Mouse (Mus musculus) liver, embryonic 12.5 days (tissue): Measurements from ENCODE around the gene Abcd4. TPM values are rescaled to one million over a fixed set of nuclear protein-coding genes. Genes with fewer than 3 reads are reported as not detected.

Experiments
- ATAC-seq: fragments of 200-750 bp; cut with Nextera tagmentation; 2 replicates; pipeline ENCODE4 v1.8.0; 2017; ENCODE audit warnings: moderate number of reproducible peaks, mild to moderate bottlenecking, moderate library complexity
- H3K27ac ChIP-seq: fragments of 300-500 bp; sonication (generic); 2 replicates; pipeline ENCODE4 v1.5.1; 2016; ENCODE audit warnings: mild to moderate bottlenecking
- H3K27me3 ChIP-seq: fragments of 300-500 bp; sonication (generic); replicated peaks from 2 replicates; pipeline ENCODE4 v1.6.1; 2016; ENCODE audit warnings: mild to moderate bottlenecking, moderate library complexity
- H3K36me3 ChIP-seq: fragments of 300-500 bp; sonication (generic); 2 replicates; pipeline ENCODE4 v1.6.1; 2016; ENCODE audit warnings: mild to moderate bottlenecking, moderate library complexity
- H3K4me1 ChIP-seq: fragments of 300-500 bp; sonication (generic); 2 replicates; pipeline ENCODE4 v1.6.1; 2016
- H3K4me2 ChIP-seq: fragments of 300-500 bp; sonication (generic); 2 replicates; pipeline ENCODE4 v1.6.1; 2016; ENCODE audit warnings: mild to moderate bottlenecking, moderate library complexity
- H3K4me3 ChIP-seq: fragments of 300-500 bp; sonication (generic); 2 replicates; pipeline ENCODE4 v1.5.1; 2016; ENCODE audit warnings: mild to moderate bottlenecking, moderate library complexity
- H3K9ac ChIP-seq: fragments of 300-500 bp; sonication (generic); 2 replicates; pipeline ENCODE4 v1.6.1; 2016; ENCODE audit warnings: mild to moderate bottlenecking, moderate library complexity
- H3K9me3 ChIP-seq: fragments of 300-500 bp; sonication (generic); replicated peaks from 2 replicates; pipeline ENCODE4 v1.6.1; 2016; ENCODE audit warnings: mild to moderate bottlenecking, moderate library complexity
- WGBS: fragments of 180-500 bp; shearing (Covaris S2); methylation state at CpG from one replicate; pipeline ENCODE4 v1.1.7; 2016; ENCODE audit not compliant: insufficient replicate concordance; 5-methylcytosine and 5-hydroxymethylcytosine counted together
- polyA plus RNA-seq: library from polyadenylated mRNA; unstranded; fragments of >200 nt; fragmentation: Nextera tagmentation; extraction: Ambion mirVana; gene quantifications from 2 replicates; pipeline ENCODE4 v1.2.1, GENCODE M21; 2016

Gene Abcd4
- polyA plus RNA-seq, 1 experiment from 2014 or later: 5.6 TPM

DNA sequence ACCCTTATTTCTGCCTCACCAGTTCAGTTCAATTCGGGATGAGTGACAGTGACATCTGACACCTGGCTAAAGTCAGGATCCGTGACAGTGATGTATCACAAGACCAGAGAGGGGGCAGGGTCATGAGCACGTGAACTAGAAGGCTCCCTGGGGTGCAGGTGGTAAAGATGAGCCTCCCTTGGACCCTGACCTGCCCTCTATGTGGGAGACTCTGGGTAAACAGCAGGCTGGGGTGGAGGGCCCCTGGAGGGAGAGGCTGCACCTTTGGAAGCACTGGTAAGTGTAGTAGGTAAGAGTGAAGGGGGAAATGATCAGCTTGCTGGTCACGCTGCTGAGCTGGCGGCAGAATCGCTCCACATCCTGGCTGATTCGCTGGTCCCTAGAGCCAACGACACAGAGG, 4.7 kb downstream of the Abcd4 start:
- ATAC-seq: no peak
- H3K27ac ChIP-seq: no peak overlapping the region
- WGBS: 72% methylated on average over 8 of the region's 8 CpGs
- H3K4me1 ChIP-seq: peaks cover 7% of the 10 kb centered on the region
- H3K36me3 ChIP-seq: 0 out of 2 replicates have a peak, but pooled peaks cover 4% of the 10 kb centered on the region
- no peak overlapping the region for H3K9ac ChIP-seq
- no peak overlapping the region for H3K4me3 ChIP-seq
- no peak overlapping the region for H3K4me2 ChIP-seq
- no peaks in the 10 kb centered on the region for H3K9me3 ChIP-seq
- no peaks in the 10 kb centered on the region for H3K27me3 ChIP-seq

DNA sequence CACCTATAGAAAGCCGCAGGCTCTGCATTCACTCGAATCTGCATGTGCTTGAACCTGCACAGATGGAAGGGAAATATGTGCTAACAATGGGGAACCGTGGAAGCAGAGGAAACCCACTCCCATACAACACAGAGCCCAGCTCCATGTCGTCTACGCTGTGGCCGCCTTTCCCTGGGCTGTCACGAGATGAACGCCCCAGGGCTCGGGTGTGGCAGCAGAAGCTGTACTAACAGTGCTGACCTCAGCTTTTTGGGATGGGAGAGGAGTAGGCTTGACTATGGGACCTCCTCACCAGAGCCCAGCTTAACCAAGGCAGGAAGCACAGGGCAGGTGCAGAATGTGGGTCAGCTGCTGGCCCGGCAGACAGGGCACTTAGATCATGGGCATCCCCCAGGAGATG, 5.5 kb downstream of the Abcd4 start:
- no peak overlapping the region for H3K9ac ChIP-seq
- no peaks in the 10 kb centered on the region for H3K9me3 ChIP-seq
- 0 out of 2 replicates have a peak, but pooled peaks cover 6% of the 10 kb centered on the region for H3K36me3 ChIP-seq
- ATAC-seq: no peak
- H3K27me3 ChIP-seq: no peaks in the 10 kb centered on the region
- no peak overlapping the region for H3K4me3 ChIP-seq
- H3K4me1 ChIP-seq: peaks cover 3% of the 10 kb centered on the region
- H3K4me2 ChIP-seq: no peak overlapping the region
- WGBS: 69% methylated on average over 10 of the region's 10 CpGs
- no peak overlapping the region for H3K27ac ChIP-seq

DNA sequence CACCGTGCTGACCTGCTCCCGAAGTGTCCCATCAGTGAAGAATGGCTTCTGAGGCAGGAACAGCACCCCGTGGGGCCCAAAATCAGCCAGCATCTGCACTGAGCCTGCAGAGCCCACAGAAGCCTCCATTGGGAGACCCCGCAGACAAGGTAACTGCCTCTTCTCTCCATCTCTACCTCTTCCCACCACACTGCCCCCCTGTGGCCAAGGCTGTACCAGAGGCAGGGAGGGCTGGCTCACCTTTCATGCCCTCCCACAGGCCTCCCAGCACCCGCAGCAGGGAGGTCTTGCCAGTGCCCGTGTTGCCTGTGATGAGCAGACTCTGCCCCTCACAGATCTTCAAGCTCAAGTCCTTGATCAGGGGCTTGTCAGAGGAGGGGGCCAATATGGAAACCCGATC, 11.4 kb downstream of the Abcd4 start:
- H3K27ac ChIP-seq: no peak overlapping the region
- 69% methylated on average over 7 of the region's 7 CpGs for WGBS
- no peak for ATAC-seq
- no peak overlapping the region for H3K4me2 ChIP-seq
- peaks cover 6% of the 10 kb centered on the region; the same call in 1 of the 2 replicates for H3K36me3 ChIP-seq
- H3K9me3 ChIP-seq: no peaks in the 10 kb centered on the region
- H3K4me1 ChIP-seq: no peaks in the 10 kb centered on the region
- no peak overlapping the region for H3K9ac ChIP-seq
- no peak overlapping the region for H3K4me3 ChIP-seq
- 0 out of 2 replicates have a peak, but pooled peaks cover under 1% of the 10 kb centered on the region for H3K27me3 ChIP-seq

DNA sequence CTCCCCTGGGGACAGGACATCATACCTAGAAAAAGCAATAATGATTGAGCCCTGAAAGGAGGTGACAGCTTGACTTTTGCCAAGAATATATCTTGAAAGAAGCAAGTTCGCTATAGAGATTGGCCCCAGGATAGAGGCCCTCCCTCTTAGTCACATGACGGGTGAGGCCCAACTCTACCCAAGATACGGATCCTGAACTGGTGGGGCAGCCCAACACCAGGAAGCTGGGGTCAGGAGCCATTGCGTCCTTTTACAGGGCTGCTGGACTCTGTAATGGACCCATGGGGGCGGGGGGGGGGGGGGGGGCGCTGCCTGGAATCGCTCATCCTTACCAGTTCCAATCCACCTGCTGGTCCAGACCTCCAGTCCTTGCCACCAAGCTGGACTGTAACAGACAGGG, 13.2 kb downstream of the Abcd4 start:
- no peak for ATAC-seq
- H3K27me3 ChIP-seq: peaks cover 8% of the 10 kb centered on the region; the same call in 1 of the 2 replicates
- H3K27ac ChIP-seq: no peak overlapping the region
- 67% methylated on average over 4 of the region's 7 CpGs for WGBS
- peaks cover 6% of the 10 kb centered on the region; the same call in 1 of the 2 replicates for H3K36me3 ChIP-seq
- no peaks in the 10 kb centered on the region for H3K4me1 ChIP-seq
- H3K9ac ChIP-seq: no peak overlapping the region
- H3K4me3 ChIP-seq: no peak overlapping the region
- no peak overlapping the region for H3K4me2 ChIP-seq
- H3K9me3 ChIP-seq: no peaks in the 10 kb centered on the region

DNA sequence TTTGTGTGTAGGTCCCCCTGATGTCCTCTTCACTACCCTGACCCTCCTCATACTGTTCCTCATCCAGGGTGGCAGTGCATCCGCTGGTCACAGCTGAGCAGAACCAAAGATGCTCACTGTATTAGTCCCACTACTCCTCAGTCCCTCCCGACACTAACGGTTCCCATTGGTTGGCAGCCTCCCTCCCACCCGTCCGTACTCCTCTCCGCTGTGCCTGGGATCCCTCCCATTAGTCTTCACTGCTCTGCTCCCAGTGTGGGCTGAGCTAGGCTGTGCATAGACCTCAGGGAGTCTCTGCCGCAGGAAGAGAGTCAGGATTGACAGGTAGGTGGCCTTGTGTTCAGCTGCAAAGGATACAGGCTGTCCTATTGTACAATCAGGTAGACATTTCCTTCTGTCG, 18.9 kb downstream of the Abcd4 start:
- Histone ChIP-seq H3K27me3 (peaks cover 41% of the 10 kb centered on the region), H3K4me1 (no peaks in the 10 kb centered on the region), H3K4me2 (no peak overlapping the region), H3K9me3 (no peaks in the 10 kb centered on the region), H3K27ac (no peak overlapping the region), H3K9ac (no peak overlapping the region), H3K4me3 (no peak overlapping the region), H3K36me3 (peaks cover 4% of the 10 kb centered on the region; the same call in 1 of the 2 replicates)
- WGBS: 18% methylated on average over 8 of the region's 8 CpGs
- ATAC-seq: no peak

DNA sequence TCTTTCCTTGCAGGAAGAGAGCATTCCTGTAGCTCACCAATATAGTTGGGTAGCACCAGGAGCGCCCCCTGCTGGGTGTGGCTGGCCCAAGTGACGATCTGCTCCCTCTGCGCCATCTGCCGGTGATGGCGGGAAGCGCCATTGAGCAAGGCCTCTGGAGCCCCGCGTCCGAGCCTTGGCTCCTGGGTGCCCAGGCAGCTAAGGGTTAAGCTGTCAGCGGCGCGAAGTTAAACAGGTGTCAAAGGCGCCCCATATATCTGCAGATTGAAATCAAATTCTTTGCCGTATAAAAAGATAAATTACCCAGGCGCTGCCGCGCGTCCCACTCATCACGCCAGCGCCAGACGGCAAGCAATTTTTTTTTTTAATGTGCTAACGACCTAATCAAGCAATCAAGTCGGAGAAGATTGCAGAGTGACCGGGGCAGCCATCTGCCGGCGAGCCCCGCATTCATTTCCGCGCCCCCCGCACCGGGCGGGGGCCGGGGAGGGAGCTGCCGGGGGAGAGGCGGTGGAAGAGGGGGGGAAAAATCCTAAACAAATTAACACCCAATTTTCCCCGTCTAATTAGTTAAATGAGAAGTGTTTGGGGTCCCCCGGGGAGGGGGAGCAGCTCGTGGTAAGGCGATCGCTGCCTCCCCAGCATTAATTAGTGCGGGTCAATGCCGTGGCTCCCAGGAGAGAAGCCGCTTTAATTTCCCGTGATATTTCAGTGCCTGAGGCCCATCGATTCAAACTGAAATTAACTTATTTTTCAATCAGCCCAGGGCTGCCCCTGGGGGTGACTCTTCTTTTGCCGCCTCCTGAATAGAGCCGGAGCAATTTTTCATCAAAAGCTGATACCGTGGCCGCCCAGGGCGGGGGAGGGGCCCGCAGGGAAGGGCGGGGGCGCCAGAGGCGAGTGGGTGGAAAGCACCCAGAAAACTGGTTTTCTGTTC, 27.1 kb downstream of the Abcd4 start:
- Histone ChIP-seq H3K27me3 (peaks cover 58% of the 10 kb centered on the region), H3K9ac (peak overlapping the region; percentile 62), H3K27ac (no peak overlapping the region), H3K4me3 (peak overlapping the region; percentile 58), H3K4me2 (peak overlapping the region; percentile 92), H3K9me3 (no peaks in the 10 kb centered on the region), H3K4me1 (peaks cover 10% of the 10 kb centered on the region), H3K36me3 (no peaks in the 10 kb centered on the region)
- WGBS: under 1% methylated on average over 54 of the region's 54 CpGs
- ATAC-seq: 0 out of 2 replicates have a peak, but pooled peaks have one; percentile 35

DNA sequence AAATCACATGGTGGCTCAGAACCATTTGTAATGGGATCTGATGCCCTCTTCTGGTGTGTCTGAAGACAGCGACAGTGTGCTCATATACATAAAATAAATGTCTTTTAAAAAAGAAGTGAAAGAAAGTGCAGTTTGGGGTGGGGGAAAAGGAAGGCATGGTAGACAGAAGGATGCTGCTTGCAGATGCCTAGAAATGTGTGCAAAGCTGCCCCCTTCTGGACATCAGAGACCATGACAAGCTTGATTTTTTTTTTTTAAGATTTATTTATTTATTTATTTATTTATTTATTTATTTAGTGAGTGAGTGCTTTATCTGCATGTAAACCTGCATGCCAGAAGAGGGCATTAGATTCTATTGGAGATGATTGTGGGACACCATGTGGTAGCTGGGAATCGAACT, 35.9 kb downstream of the Abcd4 start:
- no peak overlapping the region for H3K27ac ChIP-seq

DNA sequence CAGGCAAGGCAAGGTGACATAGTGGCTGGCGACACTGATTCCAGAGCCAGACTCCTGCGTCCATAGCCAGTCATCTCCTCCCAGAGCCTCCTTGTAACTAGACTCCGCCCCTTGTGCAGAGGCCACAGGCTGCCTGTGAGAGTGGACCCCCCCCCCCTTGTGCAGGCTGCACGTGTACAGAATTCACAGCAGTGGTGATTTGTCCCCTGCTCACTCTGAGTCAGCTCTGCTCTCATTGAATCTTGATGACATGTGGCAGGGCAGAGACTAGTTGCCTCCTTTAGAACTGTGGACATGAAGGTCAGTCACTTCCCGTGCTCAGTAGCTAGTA, 38.8 kb downstream of the Abcd4 start:
- Histone ChIP-seq H3K9ac (no peak overlapping the region), H3K4me3 (no peak overlapping the region), H3K4me1 (no peaks in the 10 kb centered on the region), H3K36me3 (no peaks in the 10 kb centered on the region), H3K9me3 (no peaks in the 10 kb centered on the region), H3K4me2 (no peak overlapping the region), H3K27ac (no peak overlapping the region), H3K27me3 (peaks cover 58% of the 10 kb centered on the region)
- no peak for ATAC-seq
- WGBS: 35% methylated on average over 5 of the region's 5 CpGs

More for the DNA sequence above, 35.9 kb downstream of the Abcd4 start:
- Histone ChIP-seq H3K9ac (no peak overlapping the region), H3K36me3 (no peaks in the 10 kb centered on the region), H3K4me2 (no peak overlapping the region), H3K4me1 (no peaks in the 10 kb centered on the region), H3K9me3 (no peaks in the 10 kb centered on the region), H3K4me3 (no peak overlapping the region), H3K27me3 (peaks cover 35% of the 10 kb centered on the region)
- WGBS: 82% methylated on average over 2 of the region's 2 CpGs
- no peak for ATAC-seq

DNA sequence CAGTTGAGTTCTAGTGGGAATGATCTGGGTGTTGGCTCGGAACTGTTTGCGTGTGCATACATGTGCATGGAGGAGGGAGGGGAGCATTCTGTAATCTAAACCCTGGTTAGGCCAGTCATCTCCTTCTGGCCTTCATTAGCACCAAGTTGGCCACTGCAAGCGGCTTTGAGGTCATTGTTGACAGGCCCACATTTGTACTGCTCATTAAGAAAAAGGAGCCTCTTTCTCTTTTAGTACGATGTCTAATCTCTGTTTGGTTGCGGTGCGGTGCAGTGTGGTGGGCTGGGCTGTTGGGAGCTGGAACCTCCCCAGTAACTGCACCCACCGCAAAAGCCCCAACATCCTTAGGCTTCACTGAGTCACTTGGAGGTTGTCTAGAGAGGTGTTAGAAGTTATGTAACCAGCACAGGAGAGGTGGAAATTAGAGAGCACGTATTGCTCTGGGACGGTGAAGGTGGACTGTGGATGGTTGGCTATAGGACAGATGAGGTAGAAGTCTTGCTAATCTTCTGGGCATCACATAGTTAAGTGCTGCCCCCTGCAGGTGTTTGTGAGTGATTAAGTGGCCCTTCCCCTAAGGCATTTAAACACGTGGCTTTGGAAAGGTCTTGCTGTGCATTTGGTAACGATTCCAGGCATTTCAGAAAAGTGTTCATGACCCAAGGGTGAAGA, 39.3 kb downstream of the Abcd4 start:
- no peak overlapping the region for H3K4me3 ChIP-seq
- H3K4me2 ChIP-seq: no peak overlapping the region
- H3K27ac ChIP-seq: no peak overlapping the region
- no peak overlapping the region for H3K9ac ChIP-seq
- no peak for ATAC-seq
- H3K4me1 ChIP-seq: no peaks in the 10 kb centered on the region
- H3K27me3 ChIP-seq: peaks cover 63% of the 10 kb centered on the region
- no peaks in the 10 kb centered on the region for H3K9me3 ChIP-seq
- no peaks in the 10 kb centered on the region for H3K36me3 ChIP-seq
- WGBS: 73% methylated on average over 11 of the region's 11 CpGs

DNA sequence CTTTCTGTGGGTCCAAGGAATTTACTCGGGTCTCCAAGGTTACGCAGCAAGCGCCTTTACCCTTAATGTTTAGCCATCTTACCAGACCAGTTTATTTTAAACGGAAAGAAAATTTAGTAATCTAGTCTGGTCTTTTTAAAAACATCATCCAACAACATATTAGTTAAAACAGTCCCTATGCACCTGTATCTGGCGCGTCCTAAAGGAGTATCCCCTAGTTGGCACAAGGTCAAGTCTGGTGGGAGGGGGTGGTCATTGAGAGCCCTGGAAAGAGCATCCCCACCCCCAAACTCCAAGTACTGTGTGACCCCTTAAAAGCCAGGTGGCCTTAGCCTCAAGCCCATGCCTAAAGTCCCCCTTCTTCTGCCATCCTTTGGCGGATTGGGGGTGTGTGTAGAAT, 44.1 kb downstream of the Abcd4 start:
- H3K9ac ChIP-seq: no peak overlapping the region
- H3K9me3 ChIP-seq: no peaks in the 10 kb centered on the region
- no peak overlapping the region for H3K4me2 ChIP-seq
- peaks cover 100% of the 10 kb centered on the region for H3K27me3 ChIP-seq
- no peaks in the 10 kb centered on the region for H3K36me3 ChIP-seq
- 22% methylated on average over 7 of the region's 7 CpGs for WGBS
- H3K4me3 ChIP-seq: no peak overlapping the region
- ATAC-seq: no peak
- H3K27ac ChIP-seq: no peak overlapping the region
- no peaks in the 10 kb centered on the region for H3K4me1 ChIP-seq

DNA sequence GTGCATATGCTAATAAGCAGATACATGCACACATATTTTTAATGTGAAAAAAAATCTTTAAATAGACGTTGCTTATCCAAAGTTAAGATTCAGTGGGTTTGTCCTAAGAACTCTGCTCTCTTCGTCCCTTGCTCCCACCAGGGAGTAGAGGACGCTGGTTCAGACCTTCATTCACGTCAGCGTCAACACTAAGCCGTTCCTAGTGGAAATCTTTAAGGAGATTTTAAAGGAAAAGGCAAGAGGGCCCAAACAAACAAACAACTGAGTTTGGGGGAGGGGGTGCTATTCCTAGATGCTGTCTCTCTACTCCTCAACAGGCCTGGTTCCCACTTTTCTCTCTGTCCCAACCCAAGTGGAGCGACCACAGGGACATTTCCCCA, 44.9 kb downstream of the Abcd4 start:
- no peak overlapping the region for H3K27ac ChIP-seq
- no peak overlapping the region for H3K4me3 ChIP-seq
- H3K9ac ChIP-seq: no peak overlapping the region
- no peaks in the 10 kb centered on the region for H3K9me3 ChIP-seq
- ATAC-seq: no peak
- no peaks in the 10 kb centered on the region for H3K36me3 ChIP-seq
- no peak overlapping the region for H3K4me2 ChIP-seq
- no peaks in the 10 kb centered on the region for H3K4me1 ChIP-seq
- peaks cover 100% of the 10 kb centered on the region for H3K27me3 ChIP-seq
- WGBS: 6% methylated on average over 7 of the region's 7 CpGs
